Mouse (Mus musculus) forelimb bud, embryonic 11.5 days (tissue): ENCODE data around the gene 4930539E08Rik.

ENCODE experiments used
- DNase-seq: peaks from one replicate; pipeline ENCODE4 v3.0.0-alpha.2; 2012; ENCODE audit warnings: low read depth, low spot score

The 4930539E08Rik gene

GRCm38 (mm10) chr17:28896095-28896780 lies 18.9 kb downstream of the 4930539E08Rik start:
- no peak for DNase-seq

GRCm38 (mm10) chr17:28895217-28895875 lies 19.8 kb downstream of the 4930539E08Rik start:
- no peak for DNase-seq

GRCm38 (mm10) chr17:28894050-28894767 lies 20.9 kb downstream of the 4930539E08Rik start:
- no peak for DNase-seq

GRCm38 (mm10) chr17:28886266-28886665 lies 28.9 kb downstream of the 4930539E08Rik start:
- DNase-seq: no peak

- no peak for DNase-seq
These were observed 29.9 kb downstream of the 4930539E08Rik start for GRCm38 (mm10) chr17:28885231-28885630.

- DNase-seq: no peak
These were observed 31.1 kb downstream of the 4930539E08Rik start for GRCm38 (mm10) chr17:28883941-28884516.

GRCm38 (mm10) chr17:28882810-28883209 lies 32.3 kb downstream of the 4930539E08Rik start:
- no peak for DNase-seq

GRCm38 (mm10) chr17:28882316-28882715 lies 32.8 kb downstream of the 4930539E08Rik start:
- peak; percentile 44 for DNase-seq

GRCm38 (mm10) chr17:28879931-28880391 lies 35.2 kb downstream of the 4930539E08Rik start:
- peak; percentile 88 for DNase-seq

GRCm38 (mm10) chr17:28876821-28877220 lies 38.3 kb downstream of the 4930539E08Rik start:
- peak; percentile 27 for DNase-seq

GRCm38 (mm10) chr17:28876331-28876730 lies 38.8 kb downstream of the 4930539E08Rik start:
- DNase-seq: no peak

- peak; percentile 30 for DNase-seq
These were observed 39.8 kb downstream of the 4930539E08Rik start for GRCm38 (mm10) chr17:28875316-28875715.

GRCm38 (mm10) chr17:28874825-28875224 lies 40.3 kb downstream of the 4930539E08Rik start:
- DNase-seq: no peak

- DNase-seq: no peak
These were observed 40.9 kb downstream of the 4930539E08Rik start for GRCm38 (mm10) chr17:28874216-28874615.

- no peak for DNase-seq
These were observed 42.8 kb downstream of the 4930539E08Rik start for GRCm38 (mm10) chr17:28872322-28872721.

GRCm38 (mm10) chr17:28871831-28872230 lies 43.3 kb downstream of the 4930539E08Rik start:
- DNase-seq: no peak

GRCm38 (mm10) chr17:28870435-28870834 lies 44.7 kb downstream of the 4930539E08Rik start:
- no peak for DNase-seq

- DNase-seq: no peak
These were observed 45.6 kb downstream of the 4930539E08Rik start for GRCm38 (mm10) chr17:28869412-28870110.

GRCm38 (mm10) chr17:28867381-28867780 lies 47.7 kb downstream of the 4930539E08Rik start:
- no peak for DNase-seq

GRCm38 (mm10) chr17:28866921-28867320 lies 48.2 kb downstream of the 4930539E08Rik start:
- no peak for DNase-seq

- no peak for DNase-seq
These were observed 50.7 kb downstream of the 4930539E08Rik start for GRCm38 (mm10) chr17:28864464-28864863.
